In genomic region chr13:38966922-38967448, GRCm38 (mm10) we compare ENCODE assay signal across 19 mouse cellular contexts. TPM values are rescaled to one million over a fixed set of nuclear protein-coding genes. Genes with fewer than 3 reads are reported as not detected.
DNase-seq lines count a peak whose midpoint lies in the region; ATAC-seq and TF ChIP-seq lines count a peak whose summit lies in the region.
"Had no signal": no experiment of that assay in that cellular context is flagged by ENCODE, and none has a peak within 500 bp of the region (broad histone marks: within the 10 kb centered on the region; RNA-seq: fewer than 3 reads in every experiment).

No protein-coding gene starts in this region.

- H3K9me3 ChIP-seq in intestine, postnatal 0 days (ENCODE audit: control insufficient read depth), result no peaks in the 10 kb centered on the region
- H3K9me3 ChIP-seq in intestine, embryonic 16.5 days (ENCODE audit: control insufficient read depth, low read length), result no peaks in the 10 kb centered on the region
- no peaks in the 10 kb centered on the region for H3K9me3 ChIP-seq in ES-Bruce4 (replicated peaks; ENCODE audit: control insufficient read depth, insufficient read depth, low read length, poor library complexity, severe bottlenecking)
- H3K9me3 ChIP-seq in liver, embryonic 14.5 days (ENCODE audit: control insufficient read depth, low read length), result no peaks in the 10 kb centered on the region
- H3K9me3 ChIP-seq: heart, embryonic 15.5 days had no signal

- TF ChIP-seq EP300 in ES-Bruce4 (IDR thresholded peaks at IDR 0.05; ENCODE audit: insufficient read depth, low read depth, low read length), result no peak
- TF ChIP-seq EP300 in liver, embryonic 14.5 days (IDR thresholded peaks at IDR 0.05; ENCODE audit: low read depth), result no peak

- TF ChIP-seq CTCF in intestine, postnatal 0 days (IDR thresholded peaks at IDR 0.05; ENCODE audit: low read depth), result peak; percentile 37; the same call in 1 of the 2 replicates
- TF ChIP-seq CTCF in ES-Bruce4 (IDR thresholded peaks at IDR 0.05; ENCODE audit: low read depth, low read length), result peak; percentile 42
- peak; percentile 60 for TF ChIP-seq CTCF in liver, embryonic 14.5 days (IDR thresholded peaks at IDR 0.05; ENCODE audit: low read depth)

- peak; percentile 16 for DNase-seq in A20 (ENCODE audit: low read depth, low spot score)
- no peak for DNase-seq in liver, embryonic 14.5 days (ENCODE audit: low read depth in 3 of 3, low spot score in 3 of 3)
- DNase-seq in spleen, adult 18-20 months, result no peak
- no peak for DNase-seq in left cerebral cortex, postnatal 25 days (ENCODE audit: low spot score in 2 of 2)
- DNase-seq: adrenal gland, postnatal 36 days; cerebellum, adult 18-20 months; cerebellum, postnatal 36 days; gastrocnemius, postnatal 14 days; kidney, adult 2 months; kidney, postnatal 25 days; retina, postnatal 1 day; thymus, postnatal 4 days had no signal

- no peak for TF ChIP-seq POLR2A in ES-Bruce4 (IDR thresholded peaks at IDR 0.05; ENCODE audit: insufficient read depth, low read length)

- no peaks in the 10 kb centered on the region for H3K27me3 ChIP-seq in intestine, postnatal 0 days (replicated peaks; ENCODE audit: control insufficient read depth, insufficient read depth, low read length)
- no peaks in the 10 kb centered on the region for H3K27me3 ChIP-seq in intestine, embryonic 16.5 days (replicated peaks; ENCODE audit: control insufficient read depth, insufficient read depth, low read length)
- no peaks in the 10 kb centered on the region for H3K27me3 ChIP-seq in ES-Bruce4 (ENCODE audit: control insufficient read depth, insufficient read depth, low read length, poor library complexity, severe bottlenecking)
- no peaks in the 10 kb centered on the region for H3K27me3 ChIP-seq in liver, embryonic 14.5 days (ENCODE audit: control insufficient read depth, insufficient read depth, low read length)
- H3K27me3 ChIP-seq: heart, embryonic 15.5 days had no signal

- intact Hi-C loops in left cerebral cortex, postnatal 25 days (cut with DNase I), result no loop called here

- H3K9ac ChIP-seq in intestine, postnatal 0 days (ENCODE audit: low read depth, low read length), result no peak overlapping the region
- no peak overlapping the region for H3K9ac ChIP-seq in intestine, embryonic 16.5 days (ENCODE audit: low read depth, low read length)
- H3K9ac ChIP-seq in ES-Bruce4 (ENCODE audit: low read depth, poor library complexity, severe bottlenecking), result no peak overlapping the region
- H3K9ac ChIP-seq in liver, embryonic 14.5 days (replicated peaks), result no peak overlapping the region
- H3K9ac ChIP-seq: heart, embryonic 15.5 days had no signal

- H3K4me2 ChIP-seq in intestine, postnatal 0 days (replicated peaks; ENCODE audit: low read depth), result no peak overlapping the region
- H3K4me2 ChIP-seq in intestine, embryonic 16.5 days (ENCODE audit: low read depth, low read length), result no peak overlapping the region
- H3K4me2 ChIP-seq in liver, embryonic 14.5 days (ENCODE audit: low read depth), result no peak overlapping the region
- H3K4me2 ChIP-seq: heart, embryonic 15.5 days; midbrain, embryonic 11.5 days had no signal

- no peak overlapping the region for H3K27ac ChIP-seq in intestine, postnatal 0 days (ENCODE audit: low read depth, low read length)
- no peak overlapping the region for H3K27ac ChIP-seq in intestine, embryonic 16.5 days (ENCODE audit: low read length)
- no peak overlapping the region for H3K27ac ChIP-seq in ES-Bruce4 (ENCODE audit: insufficient read depth, low read length)
- no peak overlapping the region for H3K27ac ChIP-seq in liver, embryonic 14.5 days
- H3K27ac ChIP-seq: heart, embryonic 15.5 days; hindbrain, embryonic 10.5 days had no signal

- no peaks in the 10 kb centered on the region for H3K36me3 ChIP-seq in intestine, postnatal 0 days (ENCODE audit: control insufficient read depth, insufficient read depth)
- no peaks in the 10 kb centered on the region for H3K36me3 ChIP-seq in intestine, embryonic 16.5 days (ENCODE audit: control insufficient read depth, insufficient read depth, low read length)
- H3K36me3 ChIP-seq in ES-Bruce4 (ENCODE audit: control insufficient read depth, insufficient read depth, low read length, poor library complexity, severe bottlenecking), result no peaks in the 10 kb centered on the region
- no peaks in the 10 kb centered on the region for H3K36me3 ChIP-seq in liver, embryonic 14.5 days (replicated peaks; ENCODE audit: control insufficient read depth, insufficient read depth, low read depth)
- H3K36me3 ChIP-seq: heart, embryonic 15.5 days; hindbrain, embryonic 10.5 days had no signal

- H3K4me1 ChIP-seq in intestine, postnatal 0 days (replicated peaks; ENCODE audit: control insufficient read depth, insufficient read depth, low read length), result no peaks in the 10 kb centered on the region; the same call in 1 of the 2 replicates
- H3K4me1 ChIP-seq in intestine, embryonic 16.5 days (ENCODE audit: control insufficient read depth, insufficient read depth, low read length), result no peaks in the 10 kb centered on the region
- no peaks in the 10 kb centered on the region for H3K4me1 ChIP-seq in ES-Bruce4 (ENCODE audit: control insufficient read depth, insufficient read depth, low read length)
- H3K4me1 ChIP-seq in liver, embryonic 14.5 days (replicated peaks; ENCODE audit: control insufficient read depth in 2 of 2, insufficient read depth in 2 of 2, low read length in 1 of 2), result peaks cover 0 to 4% of the 10 kb centered on the region in 2 experiments; a peak in 2 of 4 replicates
- H3K4me1 ChIP-seq: heart, embryonic 15.5 days; hindbrain, embryonic 10.5 days had no signal

- H3K4me3 ChIP-seq in intestine, postnatal 0 days (ENCODE audit: low read depth, low read length), result no peak overlapping the region
- H3K4me3 ChIP-seq in intestine, embryonic 16.5 days (ENCODE audit: low read length), result no peak overlapping the region
- no peak overlapping the region for H3K4me3 ChIP-seq in ES-Bruce4 (ENCODE audit: low read depth, low read length)
- no peak overlapping the region for H3K4me3 ChIP-seq in liver, embryonic 14.5 days (ENCODE audit: insufficient read depth in 1 of 2, low read depth in 2 of 2, low read length in 2 of 2)
- H3K4me3 ChIP-seq: heart, embryonic 15.5 days; hindbrain, embryonic 10.5 days had no signal

- no peak for ATAC-seq in intestine, postnatal 0 days
- no peak for ATAC-seq in intestine, embryonic 16.5 days
- peak; percentile 51; the same call in 1 of the 2 replicates for ATAC-seq in liver, embryonic 14.5 days (ENCODE audit: insufficient read depth)
- ATAC-seq: forebrain, embryonic 14.5 days had no signal

- 91% methylated on average over 2 of the region's 2 CpGs for WGBS in intestine, postnatal 0 days
- WGBS in intestine, embryonic 16.5 days, result 94% methylated on average over 2 of the region's 2 CpGs
- 64% methylated on average over 2 of the region's 2 CpGs for WGBS in liver, embryonic 14.5 days (ENCODE audit: insufficient replicate concordance)

RNA-seq across cellular contexts. Expression of gene Slc35b3, which starts 6.3 kb away (rescaled TPM):
- polyA plus RNA-seq in intestine, postnatal 0 days (2015; fragmentation: Nextera tagmentation; extraction: Ambion mirVana), result 51.8 and 53.0 TPM in 2 replicates
- polyA plus RNA-seq in intestine, embryonic 16.5 days (2015; fragmentation: Nextera tagmentation; extraction: Ambion mirVana), result 49.6 and 50.8 TPM in 2 replicates
- polyA plus RNA-seq in ES-Bruce4 (2011; ENCODE audit: insufficient read depth, insufficient read length, low read depth, missing spikeins), result 9.9 and 10.8 TPM in 2 replicates
- 7.2 and 9.2 TPM in 2 replicates for polyA plus RNA-seq in liver, embryonic 14.5 days (2012; rRNA removed)
- polyA plus RNA-seq in liver, embryonic 14.5 days (2014; fragmentation: Nextera tagmentation; extraction: Ambion mirVana), result 10.3 and 12.8 TPM in 2 replicates
- 10 to 100 TPM; 14.4 to 21.1 TPM for total RNA-seq in left cerebral cortex, postnatal 25 days (2021)
